Mouse (Mus musculus) ES-E14 (cell line): Measurements from ENCODE around the gene Dap.

ENCODE experiments used
- HCFC1 ChIP-seq: IDR thresholded peaks from 2 replicates; pipeline ENCODE4 v1.6.1; 2012; ENCODE audit warnings: low read length, inconsistent platforms, borderline replicate concordance; ENCODE audit not compliant: insufficient read depth
- ZNF384 ChIP-seq: IDR thresholded peaks from 2 replicates; pipeline ENCODE4 v1.6.1; 2012; ENCODE audit warnings: low read depth, low read length, inconsistent platforms

GRCm38 (mm10) chr15:31261094-31261493 lies 37.0 kb downstream of the Dap start:
- no peak for TF ChIP-seq HCFC1
- no peak for TF ChIP-seq ZNF384
